Mouse (Mus musculus): ENCODE results near the gene Fignl1.

GRCm38 (mm10) chr11:11839874-11840273 lies 31.1 kb upstream of the Fignl1 start:
- TF ChIP-seq EP300 (IDR thresholded peaks at IDR 0.05; ENCODE audit: insufficient read depth, low read depth, low read length) (no peak), POLR2A (IDR thresholded peaks at IDR 0.05; ENCODE audit: insufficient read depth, low read depth, low read length) (no peak)
